Mouse (Mus musculus) forebrain, embryonic 14.5 days (tissue): ENCODE data around the gene Srebf2. TPM values are rescaled to one million over a fixed set of nuclear protein-coding genes. Genes with fewer than 3 reads are reported as not detected.

ENCODE experiments used
- ATAC-seq: fragments of 200-750 bp; cut with Nextera tagmentation; 2 replicates; pipeline ENCODE4 v1.8.0; 2017; ENCODE audit warnings: mild to moderate bottlenecking, moderate library complexity
- DNase-seq: peaks from one replicate; pipeline ENCODE4 v3.0.0-alpha.2; 2015; ENCODE audit warnings: low spot score
- H3K27ac ChIP-seq: fragments of 300-500 bp; sonication (generic); 2 replicates; pipeline ENCODE4 v1.5.1; 2014; ENCODE audit warnings: low read depth, mild to moderate bottlenecking, control low read depth, low read length, moderate library complexity
- H3K27me3 ChIP-seq: fragments of 300-500 bp; sonication (generic); replicated peaks from 2 replicates; pipeline ENCODE4 v1.6.1; 2014; ENCODE audit warnings: low read length, control low read depth, mixed read lengths; ENCODE audit not compliant: control insufficient read depth, insufficient read depth
- H3K36me3 ChIP-seq: fragments of 300-500 bp; sonication (generic); 2 replicates; pipeline ENCODE4 v1.6.1; 2014; ENCODE audit warnings: low read length, control low read depth; ENCODE audit not compliant: control insufficient read depth, insufficient read depth
- H3K4me1 ChIP-seq: fragments of 300-500 bp; sonication (generic); 2 replicates; pipeline ENCODE4 v1.6.1; 2014; ENCODE audit warnings: antibody characterized with exemption, low read length, control low read depth; ENCODE audit not compliant: control insufficient read depth, insufficient read depth
- H3K4me2 ChIP-seq: fragments of 300-500 bp; sonication (generic); 2 replicates; pipeline ENCODE4 v1.6.1; 2014; ENCODE audit warnings: mild to moderate bottlenecking, control low read depth, low read length
- H3K4me3 ChIP-seq: fragments of 300-500 bp; sonication (generic); 2 replicates; pipeline ENCODE4 v1.5.1; 2014; ENCODE audit warnings: low read depth, low read length, control low read depth
- H3K9ac ChIP-seq: fragments of 300-500 bp; sonication (generic); 2 replicates; pipeline ENCODE4 v1.6.1; 2014; ENCODE audit warnings: mild to moderate bottlenecking, low read length, control low read depth, moderate library complexity
- H3K9me3 ChIP-seq: fragments of 300-500 bp; sonication (generic); replicated peaks from 2 replicates; pipeline ENCODE4 v1.6.1; 2016; ENCODE audit warnings: low read length, control low read depth, mixed read lengths; ENCODE audit not compliant: control insufficient read depth
- WGBS: fragments of 180-500 bp; shearing (Covaris S2); extraction: QIAGEN DNeasy Blood & Tissue Kit; methylation state at CpG from one replicate; pipeline ENCODE4 v1.1.7; 2014; 5-methylcytosine and 5-hydroxymethylcytosine counted together
- polyA plus RNA-seq: library from polyadenylated mRNA; unstranded; fragments of >200 nt; fragmentation: Nextera tagmentation; extraction: Ambion mirVana; gene quantifications from 2 replicates; pipeline ENCODE4 v1.2.1, GENCODE M21; 2014

The Srebf2 gene
- polyA plus RNA-seq, 1 experiment from 2014 or later, result 99.6 TPM

- no peaks in the 10 kb centered on the region for H3K27me3 ChIP-seq
- no peak overlapping the region for H3K9ac ChIP-seq
- DNase-seq, result no peak
- WGBS, result 91% methylated on average over 10 of the region's 10 CpGs
- no peak overlapping the region for H3K4me2 ChIP-seq
- H3K36me3 ChIP-seq, result peaks cover 98% of the 10 kb centered on the region
- ATAC-seq, result no peak
- no peaks in the 10 kb centered on the region for H3K9me3 ChIP-seq
- no peak overlapping the region for H3K4me3 ChIP-seq
- no peaks in the 10 kb centered on the region for H3K4me1 ChIP-seq
- H3K27ac ChIP-seq, result no peak overlapping the region
Measured at GRCm38 (mm10) chr15:82197246-82197750, 50.3 kb downstream of the Srebf2 start.

GRCm38 (mm10) chr15:82197937-82198336, 51.0 kb downstream of the Srebf2 start:
- ATAC-seq (no peak), DNase-seq (no peak)
- Histone ChIP-seq H3K9ac (no peak overlapping the region), H3K36me3 (peaks cover 98% of the 10 kb centered on the region), H3K27me3 (no peaks in the 10 kb centered on the region), H3K4me2 (no peak overlapping the region), H3K27ac (no peak overlapping the region), H3K4me3 (no peak overlapping the region), H3K4me1 (no peaks in the 10 kb centered on the region), H3K9me3 (no peaks in the 10 kb centered on the region)
- WGBS, result 92% methylated on average over 11 of the region's 11 CpGs

GRCm38 (mm10) chr15:82198342-82198741, 51.4 kb downstream of the Srebf2 start:
- DNase-seq, result no peak
- no peak overlapping the region for H3K4me2 ChIP-seq
- no peaks in the 10 kb centered on the region for H3K27me3 ChIP-seq
- 88% methylated on average over 7 of the region's 7 CpGs for WGBS
- H3K4me3 ChIP-seq, result no peak overlapping the region
- no peak overlapping the region for H3K27ac ChIP-seq
- no peak overlapping the region for H3K9ac ChIP-seq
- H3K9me3 ChIP-seq, result no peaks in the 10 kb centered on the region
- no peak for ATAC-seq
- H3K36me3 ChIP-seq, result peaks cover 98% of the 10 kb centered on the region
- H3K4me1 ChIP-seq, result no peaks in the 10 kb centered on the region

DNA sequence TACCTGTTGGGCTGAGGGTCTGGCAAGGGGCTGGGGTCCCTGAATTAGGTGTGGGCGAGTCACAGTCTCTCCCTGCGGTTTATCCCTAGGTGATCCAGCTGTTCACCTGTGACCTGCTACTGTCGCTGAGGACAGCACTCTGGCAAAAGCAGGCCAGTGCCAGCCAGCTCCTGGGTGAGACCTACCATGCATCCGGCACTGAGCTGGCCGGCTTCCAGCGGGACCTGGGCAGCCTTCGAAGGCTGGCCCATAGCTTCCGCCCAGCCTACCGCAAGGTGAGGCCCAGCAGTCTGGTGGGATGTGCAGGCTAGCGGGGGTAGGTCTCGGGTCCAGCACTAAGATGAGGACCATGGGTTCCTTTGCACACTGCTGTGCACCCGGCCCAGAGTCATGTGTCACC, 52.6 kb downstream of the Srebf2 start:
- Histone ChIP-seq H3K4me2 (no peak overlapping the region), H3K27me3 (no peaks in the 10 kb centered on the region), H3K27ac (no peak overlapping the region), H3K36me3 (peaks cover 98% of the 10 kb centered on the region), H3K9ac (no peak overlapping the region), H3K9me3 (no peaks in the 10 kb centered on the region), H3K4me3 (no peak overlapping the region), H3K4me1 (no peaks in the 10 kb centered on the region)
- ATAC-seq, result no peak
- 89% methylated on average over 12 of the region's 12 CpGs for WGBS
- DNase-seq, result no peak

DNA sequence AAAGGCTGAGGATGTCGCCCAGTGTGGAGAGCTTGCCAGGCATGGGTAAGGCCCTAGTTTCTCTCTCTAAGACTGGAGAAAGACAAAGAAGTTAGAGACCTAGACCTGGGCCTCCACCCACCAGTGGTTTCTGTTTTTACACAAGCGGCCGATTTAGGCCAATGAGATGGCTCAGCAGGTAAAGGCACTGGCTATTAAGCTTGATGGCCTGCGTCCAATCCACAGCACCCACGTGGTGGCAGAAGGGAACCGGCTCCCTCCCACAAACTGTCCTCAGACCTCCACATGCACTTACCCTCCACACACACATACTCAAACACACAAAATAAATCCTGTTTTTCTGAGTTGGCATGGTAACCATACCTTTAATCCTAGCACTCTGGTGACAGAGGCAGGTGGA, 55.1 kb downstream of the Srebf2 start:
- H3K36me3 ChIP-seq, result peaks cover 90% of the 10 kb centered on the region
- H3K4me2 ChIP-seq, result no peak overlapping the region
- peaks cover 9% of the 10 kb centered on the region for H3K4me1 ChIP-seq
- no peak overlapping the region for H3K9ac ChIP-seq
- no peak overlapping the region for H3K27ac ChIP-seq
- peaks cover 10% of the 10 kb centered on the region for H3K27me3 ChIP-seq
- WGBS, result 87% methylated on average over 6 of the region's 6 CpGs
- no peaks in the 10 kb centered on the region for H3K9me3 ChIP-seq
- H3K4me3 ChIP-seq, result no peak overlapping the region
- no peak for DNase-seq
- ATAC-seq, result no peak

- Histone ChIP-seq H3K36me3 (peaks cover 80% of the 10 kb centered on the region), H3K9me3 (no peaks in the 10 kb centered on the region), H3K27me3 (peaks cover 20% of the 10 kb centered on the region), H3K27ac (no peak overlapping the region), H3K4me2 (no peak overlapping the region), H3K4me1 (peaks cover 15% of the 10 kb centered on the region), H3K9ac (no peak overlapping the region), H3K4me3 (no peak overlapping the region)
- DNase-seq (no peak), ATAC-seq (no peak)
- WGBS, result 91% methylated on average over 10 of the region's 10 CpGs
Measured at GRCm38 (mm10) chr15:82203090-82203489, 56.1 kb downstream of the Srebf2 start.

DNA sequence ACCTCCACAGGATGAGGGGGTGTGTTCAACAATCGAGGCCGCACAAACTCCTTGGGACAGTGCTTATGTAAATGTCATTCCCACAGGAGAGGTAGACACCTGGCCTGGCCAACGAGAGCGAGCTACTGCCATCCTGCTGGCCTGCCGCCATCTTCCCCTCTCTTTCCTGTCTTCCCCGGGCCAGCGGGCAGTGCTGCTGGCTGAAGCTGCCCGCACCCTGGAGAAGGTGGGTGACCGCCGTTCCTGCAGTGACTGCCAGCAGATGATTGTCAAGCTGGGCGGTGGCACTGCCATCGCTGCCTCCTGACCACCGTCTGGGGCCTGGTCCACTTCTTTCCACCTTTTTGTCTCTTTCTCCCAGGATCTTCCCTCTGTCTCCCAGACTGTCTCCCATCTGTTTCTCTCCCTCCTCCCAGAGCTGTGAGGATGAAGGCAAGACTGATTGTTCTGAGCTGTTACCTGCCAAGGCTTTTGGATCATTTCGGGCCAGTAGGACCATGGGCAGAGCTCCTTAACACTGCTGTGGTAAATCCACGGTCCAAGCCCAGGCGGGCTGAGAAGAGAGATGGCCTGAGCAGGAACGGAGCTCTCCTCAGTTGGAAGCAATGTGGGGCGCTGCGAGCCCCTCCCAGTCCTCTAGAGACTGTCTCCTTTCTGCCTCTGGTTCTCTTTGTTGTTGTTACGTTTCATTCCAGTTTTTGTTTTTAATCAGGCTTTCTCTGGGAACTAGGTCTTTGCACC, 56.8 kb downstream of the Srebf2 start:
- 65% methylated on average over 20 of the region's 20 CpGs for WGBS
- Histone ChIP-seq H3K36me3 (peaks cover 73% of the 10 kb centered on the region), H3K4me1 (peaks cover 15% of the 10 kb centered on the region), H3K4me3 (no peak overlapping the region), H3K9ac (no peak overlapping the region), H3K9me3 (no peaks in the 10 kb centered on the region), H3K4me2 (no peak overlapping the region), H3K27me3 (peaks cover 25% of the 10 kb centered on the region), H3K27ac (no peak overlapping the region)
- DNase-seq (no peak), ATAC-seq (no peak)

GRCm38 (mm10) chr15:82204680-82205371, 57.8 kb downstream of the Srebf2 start:
- ATAC-seq (no peak), DNase-seq (no peak)
- Histone ChIP-seq H3K36me3 (peaks cover 63% of the 10 kb centered on the region), H3K27ac (no peak overlapping the region), H3K4me1 (peaks cover 15% of the 10 kb centered on the region), H3K9me3 (no peaks in the 10 kb centered on the region), H3K4me2 (no peak overlapping the region), H3K4me3 (no peak overlapping the region), H3K27me3 (peaks cover 29% of the 10 kb centered on the region), H3K9ac (no peak overlapping the region)
- 74% methylated on average over 10 of the region's 10 CpGs for WGBS
